Mouse (Mus musculus) limb, embryonic 11.5 days (tissue): Measurements from ENCODE around the gene Smg9. TPM values are rescaled to one million over a fixed set of nuclear protein-coding genes. Genes with fewer than 3 reads are reported as not detected.

Source experiments
- ATAC-seq: fragments of 200-750 bp; cut with Nextera tagmentation; 2 replicates; pipeline ENCODE4 v1.8.0; 2017; ENCODE audit warnings: low read depth; ENCODE audit not compliant: insufficient number of reproducible peaks, low FRiP score, low TSS enrichment
- DNase-seq: peaks from one replicate; pipeline ENCODE4 v3.0.0-alpha.2; 2015; ENCODE audit warnings: low spot score
- H3K27ac ChIP-seq: fragments of 300-500 bp; sonication (generic); replicated peaks from 2 replicates; pipeline ENCODE4 v1.5.1; 2014; ENCODE audit warnings: low read depth, mild to moderate bottlenecking, low read length
- H3K27me3 ChIP-seq: fragments of 300-500 bp; sonication (generic); 2 replicates; pipeline ENCODE4 v1.6.1; 2014; ENCODE audit warnings: mild to moderate bottlenecking, low read length, mixed read lengths; ENCODE audit not compliant: control insufficient read depth, insufficient read depth
- H3K36me3 ChIP-seq: fragments of 300-500 bp; sonication (generic); 2 replicates; pipeline ENCODE4 v1.6.1; 2014; ENCODE audit warnings: mild to moderate bottlenecking, low read length, moderate library complexity, mixed read lengths; ENCODE audit not compliant: control insufficient read depth, insufficient read depth
- H3K4me1 ChIP-seq: fragments of 300-500 bp; sonication (generic); 2 replicates; pipeline ENCODE4 v1.6.1; 2014; ENCODE audit warnings: low read length, mixed read lengths; ENCODE audit not compliant: control insufficient read depth, insufficient read depth
- H3K4me2 ChIP-seq: fragments of 300-500 bp; sonication (generic); 2 replicates; pipeline ENCODE4 v1.6.1; 2014; ENCODE audit warnings: low read depth, mild to moderate bottlenecking, moderate library complexity; ENCODE audit not compliant: severe bottlenecking
- H3K4me3 ChIP-seq: fragments of 300-500 bp; sonication (generic); 2 replicates; pipeline ENCODE4 v1.5.1; 2014; ENCODE audit warnings: low read depth, low read length
- H3K9ac ChIP-seq: fragments of 300-500 bp; sonication (generic); 2 replicates; pipeline ENCODE4 v1.6.1; 2014; ENCODE audit warnings: mild to moderate bottlenecking, low read length
- H3K9me3 ChIP-seq: fragments of 300-500 bp; sonication (generic); 2 replicates; pipeline ENCODE4 v1.6.1; 2016; ENCODE audit warnings: low read length; ENCODE audit not compliant: control insufficient read depth
- WGBS: fragments of 180-500 bp; shearing (Covaris S2); extraction: QIAGEN DNeasy Blood & Tissue Kit; methylation state at CpG from one replicate; pipeline ENCODE4 v1.1.7; 2014; 5-methylcytosine and 5-hydroxymethylcytosine counted together
- polyA plus RNA-seq: library from polyadenylated mRNA; unstranded; fragments of >200 nt; fragmentation: Nextera tagmentation; extraction: Ambion mirVana; gene quantifications from 2 replicates; pipeline ENCODE4 v1.2.1, GENCODE M21; 2014

Gene Smg9
- polyA plus RNA-seq, 1 experiment from 2014 or later = 20.2 TPM

DNA sequence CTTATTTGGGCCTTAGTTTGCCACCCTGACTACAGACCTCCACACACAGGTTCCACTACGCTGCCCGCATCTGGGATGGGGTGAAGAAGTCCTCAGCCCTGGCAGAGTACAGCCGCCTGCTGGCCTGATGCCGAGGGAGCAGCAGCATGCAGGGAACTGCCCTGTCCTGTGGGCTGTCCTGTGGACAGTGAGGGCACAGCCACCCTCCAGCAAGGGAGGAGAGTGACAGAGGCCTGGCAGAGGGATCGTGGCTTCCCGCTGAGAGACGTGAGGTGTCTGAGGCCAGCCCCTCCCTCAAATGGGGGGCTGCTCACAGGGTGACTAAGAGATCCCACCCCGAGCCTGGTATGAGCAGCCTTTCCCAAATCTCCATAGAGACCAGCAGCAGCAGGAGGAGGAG lies 22.8 kb downstream of the Smg9 start:
- H3K9ac ChIP-seq = no peak overlapping the region
- no peak for DNase-seq
- no peak overlapping the region for H3K4me2 ChIP-seq
- no peak for ATAC-seq
- WGBS = 79% methylated on average over 8 of the region's 8 CpGs
- H3K4me3 ChIP-seq = no peak overlapping the region
- H3K27ac ChIP-seq = no peak overlapping the region
- H3K36me3 ChIP-seq = peaks cover 5% of the 10 kb centered on the region; the same call in 1 of the 2 replicates
- no peaks in the 10 kb centered on the region for H3K9me3 ChIP-seq
- H3K27me3 ChIP-seq = no peaks in the 10 kb centered on the region
- no peaks in the 10 kb centered on the region for H3K4me1 ChIP-seq

DNA sequence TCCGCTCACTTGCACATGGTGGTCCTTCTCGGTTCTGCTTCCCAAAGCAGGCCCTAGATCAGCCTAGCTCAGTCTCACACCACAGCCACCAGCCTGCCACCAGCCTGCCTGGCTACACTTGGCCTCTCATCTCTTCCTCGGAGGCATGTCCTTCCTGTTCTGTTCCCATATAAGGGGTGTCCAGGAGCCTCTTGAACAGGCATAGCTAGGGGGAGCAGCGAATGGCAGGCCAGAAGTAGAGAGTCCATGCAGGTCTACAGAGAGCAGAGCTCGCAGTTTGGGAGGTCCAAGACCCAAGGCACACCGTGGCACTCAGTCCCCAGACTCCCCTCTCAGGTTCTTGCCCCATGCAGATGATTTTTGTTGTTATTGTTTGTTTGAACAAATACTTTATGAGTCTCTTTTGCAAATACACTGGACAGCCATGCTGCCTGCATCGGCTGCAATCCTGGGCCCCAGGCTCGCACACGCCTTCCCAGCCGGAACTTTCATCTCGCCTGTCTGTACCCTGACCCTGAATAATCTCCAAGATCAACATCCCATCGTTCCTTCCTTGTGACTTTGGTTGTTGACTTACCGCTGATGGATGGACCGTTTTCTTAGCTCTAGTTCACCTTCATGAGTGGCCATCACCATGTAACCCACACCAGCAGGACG lies 23.8 kb downstream of the Smg9 start:
- no peaks in the 10 kb centered on the region for H3K9me3 ChIP-seq
- no peak for DNase-seq
- H3K9ac ChIP-seq = no peak overlapping the region
- H3K4me3 ChIP-seq = no peak overlapping the region
- ATAC-seq = no peak
- H3K27ac ChIP-seq = no peak overlapping the region
- no peaks in the 10 kb centered on the region for H3K27me3 ChIP-seq
- H3K4me1 ChIP-seq = no peaks in the 10 kb centered on the region
- WGBS = 93% methylated on average over 15 of the region's 15 CpGs
- peaks cover 5% of the 10 kb centered on the region; the same call in 1 of the 2 replicates for H3K36me3 ChIP-seq
- no peak overlapping the region for H3K4me2 ChIP-seq

DNA sequence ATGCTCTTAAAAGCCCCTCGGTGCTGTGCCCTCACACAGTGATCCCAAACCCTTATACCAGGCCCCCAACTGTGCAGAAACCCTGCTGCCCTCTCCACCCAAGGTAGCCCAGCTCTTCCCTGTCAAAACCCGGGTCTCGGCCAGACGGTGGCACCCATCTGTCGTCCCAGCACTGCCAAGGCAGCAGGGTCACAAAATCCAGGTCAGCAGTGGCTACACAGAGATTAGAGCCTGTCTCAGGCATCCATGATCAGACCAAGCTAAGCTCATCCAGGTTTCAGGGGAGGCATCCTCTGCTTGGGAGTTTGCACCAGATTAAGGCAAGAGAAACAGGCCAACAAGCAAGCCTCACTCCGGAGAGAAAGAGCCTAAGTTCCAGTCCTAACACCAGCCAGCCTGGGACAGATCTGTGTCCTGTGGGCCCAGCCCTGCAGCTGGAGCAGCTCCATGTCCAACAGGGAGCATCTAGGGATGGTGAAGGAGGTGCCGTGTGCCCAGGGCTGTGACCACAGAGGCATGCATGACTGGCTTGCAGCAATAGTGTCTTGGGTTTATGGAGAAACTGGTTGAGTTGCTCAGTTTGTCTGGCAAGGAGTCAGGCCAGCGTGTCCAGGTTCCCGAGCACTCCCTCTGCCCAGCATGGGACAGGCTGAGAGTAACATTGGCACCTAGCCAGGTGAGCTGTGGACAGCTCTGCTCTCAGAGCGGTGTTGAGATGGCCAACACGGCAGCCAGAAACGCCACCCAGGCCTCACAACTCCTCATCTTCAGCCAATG lies 24.7 kb downstream of the Smg9 start:
- ATAC-seq (no peak), DNase-seq (no peak)
- Histone ChIP-seq H3K36me3 (peaks cover 5% of the 10 kb centered on the region; the same call in 1 of the 2 replicates), H3K9me3 (no peaks in the 10 kb centered on the region), H3K27ac (no peak overlapping the region), H3K4me2 (no peak overlapping the region), H3K4me1 (no peaks in the 10 kb centered on the region), H3K4me3 (no peak overlapping the region), H3K9ac (no peak overlapping the region), H3K27me3 (no peaks in the 10 kb centered on the region)
- WGBS = 89% methylated on average over 12 of the region's 12 CpGs

DNA sequence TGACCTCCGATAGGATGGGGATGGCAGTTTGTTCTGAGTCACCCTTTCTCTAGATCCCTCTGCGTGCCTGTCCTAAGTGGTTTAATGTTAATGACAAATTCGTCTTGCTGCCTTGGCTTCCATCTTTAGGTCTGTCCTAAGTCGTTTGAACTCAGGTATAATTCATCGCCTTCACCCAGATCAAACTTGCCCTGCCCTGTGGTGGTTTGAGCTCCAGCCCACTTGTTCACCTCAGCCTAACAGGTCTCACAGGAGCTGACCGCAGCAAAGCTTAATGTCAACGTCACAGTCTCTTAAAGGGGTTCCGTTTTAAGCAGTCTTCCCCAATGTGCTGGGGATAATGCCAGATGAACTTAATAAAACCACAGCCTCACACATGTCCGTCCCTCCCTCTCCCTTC lies 26.5 kb downstream of the Smg9 start:
- Histone ChIP-seq H3K4me3 (no peak overlapping the region), H3K4me1 (no peaks in the 10 kb centered on the region), H3K36me3 (peaks cover 5% of the 10 kb centered on the region; the same call in 1 of the 2 replicates), H3K27me3 (no peaks in the 10 kb centered on the region), H3K27ac (no peak overlapping the region), H3K4me2 (no peak overlapping the region), H3K9ac (no peak overlapping the region), H3K9me3 (no peaks in the 10 kb centered on the region)
- no peak for DNase-seq
- 78% methylated on average over 9 of the region's 9 CpGs for WGBS
- ATAC-seq = no peak

DNA sequence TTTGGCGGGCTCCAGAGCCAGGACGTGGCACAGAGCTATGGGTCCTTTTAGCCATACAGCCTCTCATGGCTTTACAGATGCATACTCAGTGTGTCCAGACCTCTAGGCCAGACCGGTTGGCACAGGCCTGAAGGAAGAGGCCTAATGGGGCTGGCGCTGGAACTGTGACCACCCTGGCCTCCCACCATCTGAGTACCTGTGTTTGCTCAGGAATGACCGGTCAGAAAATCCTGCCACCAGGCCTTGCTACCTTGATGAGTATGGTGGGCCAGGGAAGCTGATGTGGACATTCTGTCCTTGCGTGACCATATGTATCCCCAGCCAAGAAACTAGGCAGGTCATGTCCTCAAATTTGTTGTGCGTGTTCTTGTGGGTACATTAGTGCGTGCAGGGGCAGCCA lies 27.7 kb downstream of the Smg9 start:
- Histone ChIP-seq H3K9ac (no peak overlapping the region), H3K27me3 (peaks cover under 1% of the 10 kb centered on the region; the same call in 1 of the 2 replicates), H3K9me3 (no peaks in the 10 kb centered on the region), H3K27ac (no peak overlapping the region), H3K4me2 (no peak overlapping the region), H3K4me1 (no peaks in the 10 kb centered on the region), H3K4me3 (no peak overlapping the region), H3K36me3 (peaks cover 3% of the 10 kb centered on the region; the same call in 1 of the 2 replicates)
- DNase-seq (no peak), ATAC-seq (no peak)
- 99% methylated on average over 8 of the region's 8 CpGs for WGBS

DNA sequence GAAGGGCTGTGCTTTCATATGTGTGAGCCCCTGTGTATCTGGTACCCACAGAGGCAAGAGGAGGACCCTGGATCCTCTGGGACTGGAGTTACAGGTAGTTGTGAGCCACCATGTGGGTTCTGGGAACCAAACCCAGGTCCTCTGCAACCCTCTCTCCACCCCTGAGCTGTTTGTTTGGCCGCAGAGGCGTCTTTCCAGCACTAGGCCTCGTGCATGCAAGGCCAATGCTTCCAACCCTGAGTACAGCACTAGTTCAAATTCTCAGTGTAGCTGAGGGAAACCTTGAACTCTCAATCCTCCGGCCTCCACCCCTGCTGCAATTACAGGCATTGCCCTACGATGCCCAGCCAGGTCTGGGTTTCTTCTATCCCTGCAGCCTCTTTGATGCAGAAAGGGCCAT lies 29.3 kb downstream of the Smg9 start:
- Histone ChIP-seq H3K9me3 (peaks cover 2% of the 10 kb centered on the region; the same call in 1 of the 2 replicates), H3K9ac (no peak overlapping the region), H3K27me3 (peaks cover 11% of the 10 kb centered on the region), H3K36me3 (no peaks in the 10 kb centered on the region), H3K27ac (no peak overlapping the region), H3K4me3 (no peak overlapping the region), H3K4me1 (no peaks in the 10 kb centered on the region), H3K4me2 (no peak overlapping the region)
- ATAC-seq = no peak
- no peak for DNase-seq
- 90% methylated on average over 5 of the region's 5 CpGs for WGBS

DNA sequence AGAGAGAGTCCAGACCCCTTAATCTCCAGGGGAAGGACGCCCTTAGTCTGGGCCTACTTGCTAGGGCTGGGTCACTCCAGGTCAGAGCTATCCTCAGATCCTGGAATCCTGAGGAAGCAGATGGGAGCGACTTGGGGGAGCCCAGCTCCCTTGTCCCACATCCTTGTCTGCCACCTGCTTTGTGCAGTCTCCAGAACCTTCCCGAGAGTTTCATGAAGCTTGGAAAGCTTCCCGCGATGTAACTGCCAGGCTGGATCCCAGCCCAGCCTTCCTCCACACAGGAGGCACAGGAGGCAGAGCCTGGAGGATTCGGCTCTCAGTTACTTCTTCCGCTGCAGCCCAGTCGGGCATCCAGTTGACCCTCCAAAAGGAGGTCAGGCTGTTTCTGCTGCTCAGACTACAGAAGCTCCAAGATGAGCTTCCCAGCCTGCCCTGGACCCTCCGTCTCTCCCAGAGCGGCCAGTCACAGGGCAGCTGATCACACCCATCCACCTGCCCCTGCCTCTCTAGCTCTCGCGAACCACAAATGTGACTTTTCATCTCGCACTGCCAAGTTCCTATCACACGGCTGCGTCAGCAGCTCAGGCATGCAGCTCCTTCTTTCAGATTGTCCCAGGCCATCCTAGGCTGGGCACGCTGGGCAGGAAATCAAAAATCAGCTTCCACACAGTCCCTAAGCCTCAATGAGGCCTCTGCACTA lies 30.1 kb downstream of the Smg9 start:
- WGBS = 78% methylated on average over 16 of the region's 16 CpGs
- Histone ChIP-seq H3K9me3 (peaks cover 2% of the 10 kb centered on the region; the same call in 1 of the 2 replicates), H3K9ac (no peak overlapping the region), H3K27ac (no peak overlapping the region), H3K36me3 (no peaks in the 10 kb centered on the region), H3K4me3 (no peak overlapping the region), H3K4me2 (no peak overlapping the region), H3K27me3 (peaks cover 11% of the 10 kb centered on the region), H3K4me1 (no peaks in the 10 kb centered on the region)
- DNase-seq = no peak
- ATAC-seq = no peak

DNA sequence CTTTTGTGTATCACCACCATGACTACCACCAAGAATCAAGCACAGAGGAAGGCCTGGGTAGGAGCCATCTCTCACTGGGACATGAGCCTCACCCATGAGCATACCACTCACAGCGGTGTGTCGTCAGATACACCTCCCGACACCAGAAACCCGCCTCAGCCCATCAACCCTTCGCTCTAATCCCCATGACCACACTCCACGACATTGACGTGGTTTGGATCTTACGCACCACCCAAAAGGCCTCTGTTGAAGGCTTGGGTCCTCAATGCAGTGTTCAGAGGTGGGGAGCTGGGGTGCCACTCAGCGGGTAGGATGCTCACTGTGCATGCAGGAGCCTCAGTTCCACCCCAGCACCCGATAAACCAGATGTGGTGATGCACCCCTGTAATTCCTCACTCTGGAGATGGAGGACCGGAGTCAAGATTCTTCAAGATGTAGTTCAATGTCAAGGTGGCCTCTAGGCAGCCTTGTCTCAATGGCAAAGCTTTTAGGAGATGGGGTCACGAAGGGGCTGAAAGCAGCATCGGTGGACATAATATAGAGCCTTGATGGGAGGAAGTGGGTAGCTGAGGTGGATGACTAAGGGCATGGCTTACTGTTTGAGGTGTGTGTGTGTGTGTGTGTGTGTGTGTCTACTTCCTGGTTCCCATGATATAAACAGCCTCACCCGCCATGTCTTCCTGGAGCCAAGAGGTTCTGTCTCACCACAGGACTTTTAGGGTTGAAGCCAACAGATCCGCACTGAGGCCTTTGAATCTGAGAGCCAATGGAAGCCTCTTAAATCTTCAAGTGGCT lies 31.3 kb downstream of the Smg9 start:
- Histone ChIP-seq H3K27ac (no peak overlapping the region), H3K9ac (no peak overlapping the region), H3K4me1 (no peaks in the 10 kb centered on the region), H3K27me3 (peaks cover 11% of the 10 kb centered on the region), H3K36me3 (no peaks in the 10 kb centered on the region), H3K9me3 (peaks cover 2% of the 10 kb centered on the region; the same call in 1 of the 2 replicates), H3K4me2 (no peak overlapping the region), H3K4me3 (no peak overlapping the region)
- DNase-seq (no peak), ATAC-seq (no peak)
- WGBS = 95% methylated on average over 15 of the region's 15 CpGs
